Mouse (Mus musculus) bone marrow, adult 2 months (tissue): ENCODE data around the gene Slc41a1.

Experiments
- CTCF ChIP-seq: fragments of 200-500 bp; IDR thresholded peaks from 2 replicates; pipeline ENCODE4 v1.5.1; 2011; ENCODE audit warnings: low read length, control low read depth; ENCODE audit not compliant: control insufficient read depth, insufficient read depth
- POLR2A ChIP-seq: fragments of 200-500 bp; IDR thresholded peaks from 2 replicates; pipeline ENCODE4 v1.6.1; 2011; ENCODE audit warnings: low read depth, mild to moderate bottlenecking, control low read depth, low read length, borderline replicate concordance; ENCODE audit not compliant: control insufficient read depth

DNA sequence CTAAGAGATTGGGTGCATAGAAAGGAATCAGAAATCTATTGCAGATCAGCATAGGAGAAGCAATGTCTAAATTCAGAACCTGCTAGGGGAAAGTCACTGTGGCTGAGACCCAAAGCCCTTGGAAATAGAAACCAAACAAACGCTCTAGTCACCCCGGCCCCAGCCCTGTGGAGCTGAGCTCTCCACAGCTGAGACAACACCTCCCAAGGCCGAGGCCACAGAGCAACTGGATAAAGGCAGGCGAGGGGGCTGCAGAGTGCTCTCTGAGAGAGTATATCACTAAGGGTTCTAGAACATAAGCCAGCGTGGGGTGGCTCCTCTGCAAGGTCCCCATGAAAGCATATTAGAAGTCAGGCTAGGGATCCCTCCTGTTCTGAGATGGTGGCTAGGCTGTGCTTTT lies 11.2 kb downstream of the Slc41a1 start:
- TF ChIP-seq CTCF (no peak), POLR2A (no peak)
